Comparison of ENCODE assay signal across 8 mouse cellular contexts in the genomic region with DNA sequence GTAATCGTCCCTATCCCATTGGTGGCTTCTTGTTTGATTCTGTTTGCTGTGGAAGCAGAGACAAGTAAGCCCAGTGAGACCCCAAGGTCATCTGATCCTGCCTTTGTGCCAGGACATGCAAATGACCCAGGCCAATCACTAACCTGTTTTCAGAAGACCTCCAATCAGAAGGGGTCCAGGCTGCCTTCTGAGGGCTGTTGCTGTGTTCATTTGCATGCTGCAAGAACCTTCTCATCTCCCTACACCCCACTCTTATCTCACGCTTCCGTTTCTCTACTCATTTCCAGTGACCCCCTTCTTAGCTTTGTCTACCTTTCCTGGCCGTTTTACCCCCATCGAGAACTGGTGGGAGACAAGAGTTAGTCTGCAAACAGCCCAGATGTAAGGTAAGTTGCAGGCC. TPM values are rescaled to one million over a fixed set of nuclear protein-coding genes. Genes with fewer than 3 reads are reported as not detected.
DNase-seq lines count a peak whose midpoint lies in the region; ATAC-seq and TF ChIP-seq lines count a peak whose summit lies in the region.

Fam198b (plus strand) TSS at position 229 of the 400 bp plus-strand sequence.

- 21% methylated on average over 5 of the region's 5 CpGs for WGBS in lung, embryonic 15.5 days
- 66% methylated on average over 5 of the region's 5 CpGs for WGBS in embryonic facial prominence, embryonic 10.5 days
- 18% methylated on average over 5 of the region's 5 CpGs for WGBS in heart, postnatal 0 days

- H3K36me3 ChIP-seq in lung, embryonic 15.5 days, result no peaks in the 10 kb centered on the region
- H3K36me3 ChIP-seq in embryonic facial prominence, embryonic 10.5 days (replicated peaks), result no peaks in the 10 kb centered on the region
- H3K36me3 ChIP-seq in heart, postnatal 0 days (replicated peaks; ENCODE audit: control insufficient read depth, insufficient read depth, low read length), result no peaks in the 10 kb centered on the region

- peak within 1 kb of the TSS; percentile 55 for H3K4me2 ChIP-seq in lung, embryonic 15.5 days
- peak within 1 kb of the TSS; percentile 80 for H3K4me2 ChIP-seq in heart, postnatal 0 days (ENCODE audit: low read depth, low read length)

- H3K4me1 ChIP-seq in lung, embryonic 15.5 days, result peaks cover 33% of the 10 kb centered on the region
- peaks cover 22% of the 10 kb centered on the region for H3K4me1 ChIP-seq in embryonic facial prominence, embryonic 10.5 days
- peaks cover 6% of the 10 kb centered on the region; the same call in 1 of the 2 replicates for H3K4me1 ChIP-seq in heart, postnatal 0 days (ENCODE audit: control insufficient read depth, insufficient read depth)

- peak within 1 kb of the TSS; percentile 63 for H3K27ac ChIP-seq in lung, embryonic 15.5 days
- H3K27ac ChIP-seq in embryonic facial prominence, embryonic 10.5 days (replicated peaks), result peak within 1 kb of the TSS; percentile 55
- peak within 1 kb of the TSS; percentile 89 for H3K27ac ChIP-seq in heart, postnatal 0 days (ENCODE audit: low read depth)

- ATAC-seq in lung, embryonic 15.5 days (ENCODE audit: borderline replicate concordance, extremely low read depth, low FRiP score, low TSS enrichment), result no peak; the same call in 1 of the 2 replicates
- ATAC-seq in heart, postnatal 0 days (ENCODE audit: insufficient read depth, low read depth), result peak; percentile 66
- 0 out of 2 replicates have a peak, but pooled peaks have one; percentile 3 for ATAC-seq in monocyte, adult 5-6 weeks (replicated peaks; ENCODE audit: insufficient number of reproducible peaks, low FRiP score, low TSS enrichment, poor library complexity, severe bottlenecking)

- peak within 1 kb of the TSS; percentile 40 for H3K4me3 ChIP-seq in lung, embryonic 15.5 days
- H3K4me3 ChIP-seq in embryonic facial prominence, embryonic 10.5 days, result no peak within 1 kb of the TSS
- H3K4me3 ChIP-seq in heart, postnatal 0 days (ENCODE audit: low read depth, low read length), result peak within 1 kb of the TSS; percentile 66

- TF ChIP-seq CTCF in heart, postnatal 0 days (IDR thresholded peaks at IDR 0.05; ENCODE audit: low read depth), result no peak

- no peak for DNase-seq in lung, postnatal 25 days (ENCODE audit: low spot score)
- no peak for DNase-seq in embryonic facial prominence, embryonic 10.5 days (ENCODE audit: low spot score)
- peak; percentile 52 for DNase-seq in heart, postnatal 0 days (ENCODE audit: low spot score)
- no peak for DNase-seq in ovary, adult 18-20 months (ENCODE audit: low spot score)
- DNase-seq in kidney, postnatal 14 days, result no peak
- no peak for DNase-seq in testis, postnatal 14 days (ENCODE audit: low spot score)

- H3K27me3 ChIP-seq in lung, embryonic 15.5 days, result no peaks in the 10 kb centered on the region
- H3K27me3 ChIP-seq in embryonic facial prominence, embryonic 10.5 days (replicated peaks; ENCODE audit: low read depth, poor library complexity, severe bottlenecking), result no peaks in the 10 kb centered on the region
- no peaks in the 10 kb centered on the region for H3K27me3 ChIP-seq in heart, postnatal 0 days (ENCODE audit: control insufficient read depth, insufficient read depth, low read length)

- peak within 1 kb of the TSS; percentile 28; the same call in 1 of the 2 replicates for H3K9ac ChIP-seq in lung, embryonic 15.5 days
- H3K9ac ChIP-seq in heart, postnatal 0 days (replicated peaks; ENCODE audit: low read depth, low read length), result peak within 1 kb of the TSS; percentile 78

- TF ChIP-seq EP300 in heart, postnatal 0 days (IDR thresholded peaks at IDR 0.05; ENCODE audit: low read depth), result no peak

- H3K9me3 ChIP-seq in lung, embryonic 15.5 days, result no peaks in the 10 kb centered on the region
- H3K9me3 ChIP-seq in embryonic facial prominence, embryonic 10.5 days, result no peaks in the 10 kb centered on the region
- H3K9me3 ChIP-seq in heart, postnatal 0 days (replicated peaks; ENCODE audit: control insufficient read depth, low read length), result no peaks in the 10 kb centered on the region

RNA-seq across cellular contexts. Expression of gene Fam198b, which starts in this region (rescaled TPM):
- 23.6 and 27.1 TPM in 2 replicates for polyA plus RNA-seq in lung, embryonic 15.5 days (2015; fragmentation: Nextera tagmentation; extraction: Ambion mirVana)
- polyA plus RNA-seq in embryonic facial prominence, embryonic 10.5 days (2016; fragmentation: Nextera tagmentation; extraction: Ambion mirVana), result 2.0 and 2.5 TPM in 2 replicates
- total RNA-seq in heart, postnatal 0 days (2014; rRNA removed; ENCODE audit: low replicate concordance), result 110 and 114 TPM in 2 replicates
- polyA plus RNA-seq in heart, postnatal 0 days (2015; fragmentation: Nextera tagmentation; extraction: Ambion mirVana), result 45.7 and 51.9 TPM in 2 replicates
- total RNA-seq in monocyte, adult 5-6 weeks (2017), result not detected in 3 replicates

Comparison
In these comparisons a context has a peak if more than half of its experiments do, and no peak if none do; other contexts are left out.
1. RNA of gene Fam198b (total RNA-seq): 110 to 114 TPM in heart, postnatal 0 days; not detected in monocyte, adult 5-6 weeks; every median in the first group is over 100 times any median in the second.
2. Peak in ATAC-seq in monocyte, adult 5-6 weeks; RNA of the gene not detected or under 1 TPM.
3. Peak in every context shown above with its lines, with median percentiles within 50 percentile points of each other: H3K27ac ChIP-seq.